Mouse (Mus musculus) liver, embryonic 12.5 days (tissue): Measurements from ENCODE around the gene Bank1. TPM values are rescaled to one million over a fixed set of nuclear protein-coding genes. Genes with fewer than 3 reads are reported as not detected.
"Not testable (repeated sequence)": the region's sequence is repeated elsewhere in the genome, so short reads cannot be mapped to it uniquely, and the experiment has no call there.

Experiments used
- ATAC-seq: fragments of 200-750 bp; cut with Nextera tagmentation; 2 replicates; pipeline ENCODE4 v1.8.0; 2017; ENCODE audit warnings: moderate number of reproducible peaks, mild to moderate bottlenecking, moderate library complexity
- H3K27ac ChIP-seq: fragments of 300-500 bp; sonication (generic); 2 replicates; pipeline ENCODE4 v1.5.1; 2016; ENCODE audit warnings: mild to moderate bottlenecking
- H3K27me3 ChIP-seq: fragments of 300-500 bp; sonication (generic); replicated peaks from 2 replicates; pipeline ENCODE4 v1.6.1; 2016; ENCODE audit warnings: mild to moderate bottlenecking, moderate library complexity
- H3K36me3 ChIP-seq: fragments of 300-500 bp; sonication (generic); 2 replicates; pipeline ENCODE4 v1.6.1; 2016; ENCODE audit warnings: mild to moderate bottlenecking, moderate library complexity
- H3K4me1 ChIP-seq: fragments of 300-500 bp; sonication (generic); 2 replicates; pipeline ENCODE4 v1.6.1; 2016
- H3K4me2 ChIP-seq: fragments of 300-500 bp; sonication (generic); 2 replicates; pipeline ENCODE4 v1.6.1; 2016; ENCODE audit warnings: mild to moderate bottlenecking, moderate library complexity
- H3K4me3 ChIP-seq: fragments of 300-500 bp; sonication (generic); 2 replicates; pipeline ENCODE4 v1.5.1; 2016; ENCODE audit warnings: mild to moderate bottlenecking, moderate library complexity
- H3K9ac ChIP-seq: fragments of 300-500 bp; sonication (generic); 2 replicates; pipeline ENCODE4 v1.6.1; 2016; ENCODE audit warnings: mild to moderate bottlenecking, moderate library complexity
- H3K9me3 ChIP-seq: fragments of 300-500 bp; sonication (generic); replicated peaks from 2 replicates; pipeline ENCODE4 v1.6.1; 2016; ENCODE audit warnings: mild to moderate bottlenecking, moderate library complexity
- WGBS: fragments of 180-500 bp; shearing (Covaris S2); methylation state at CpG from one replicate; pipeline ENCODE4 v1.1.7; 2016; ENCODE audit not compliant: insufficient replicate concordance; 5-methylcytosine and 5-hydroxymethylcytosine counted together
- polyA plus RNA-seq: library from polyadenylated mRNA; unstranded; fragments of >200 nt; fragmentation: Nextera tagmentation; extraction: Ambion mirVana; gene quantifications from 2 replicates; pipeline ENCODE4 v1.2.1, GENCODE M21; 2016

Bank1 gene
- polyA plus RNA-seq, result 1.8 and 2.0 TPM in 2 replicates

DNA sequence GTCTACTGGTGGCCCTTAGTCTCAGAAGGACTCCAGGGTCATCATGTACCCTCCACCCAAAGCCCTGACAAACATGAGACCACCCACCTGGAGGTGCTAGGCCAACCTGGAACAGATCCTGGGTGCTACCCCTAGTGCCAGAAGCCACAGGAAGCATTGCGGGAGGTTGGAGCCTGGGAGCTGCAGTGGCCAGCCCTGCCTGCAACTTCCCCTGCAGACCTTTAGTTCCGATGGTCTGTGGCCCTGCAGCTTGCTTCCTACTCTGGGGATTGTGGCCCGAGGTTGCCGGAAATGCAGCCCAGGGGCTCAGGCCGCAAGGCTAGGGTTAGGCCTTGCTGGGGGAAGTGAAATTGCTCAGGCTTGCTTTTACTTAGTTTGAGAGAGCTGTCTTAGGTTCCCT lies at the start of gene Bank1:
Gene Bank1 (minus strand): TSS at position 284 of the 400 bp plus-strand sequence.
- WGBS, result 18% methylated on average over 5 of the region's 5 CpGs
- Histone ChIP-seq H3K27me3 (no peaks in the 10 kb centered on the region), H3K4me1 (no peaks in the 10 kb centered on the region), H3K27ac (no peak within 1 kb of the TSS), H3K36me3 (no peaks in the 10 kb centered on the region), H3K4me3 (no peak within 1 kb of the TSS), H3K9ac (no peak within 1 kb of the TSS), H3K4me2 (no peak within 1 kb of the TSS), H3K9me3 (no peaks in the 10 kb centered on the region)
- ATAC-seq, result 0 out of 2 replicates have a peak, but pooled peaks have one; percentile 35

DNA sequence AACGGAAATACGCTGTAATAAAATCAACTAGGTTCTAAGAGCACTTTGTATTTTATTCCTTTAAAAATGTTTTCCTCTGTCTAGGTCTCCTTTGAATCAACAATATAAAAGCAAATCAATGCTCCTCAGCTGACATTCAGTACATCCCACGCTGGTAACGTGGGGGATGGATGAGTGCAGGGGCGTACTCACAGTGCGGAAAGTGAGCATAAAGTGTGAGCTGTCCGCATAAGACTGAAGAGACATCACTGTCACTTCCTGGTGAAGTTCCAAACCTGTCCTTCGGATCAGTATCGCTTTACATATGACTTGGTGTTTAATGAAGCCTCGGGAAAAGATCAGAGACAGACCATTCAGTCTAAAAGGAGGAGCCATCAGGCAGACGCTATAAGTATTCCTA lies 44.0 kb upstream of the Bank1 start:
- H3K4me2 ChIP-seq, result no peak overlapping the region
- H3K9ac ChIP-seq, result no peak overlapping the region
- no peaks in the 10 kb centered on the region for H3K9me3 ChIP-seq
- WGBS, result 74% methylated on average over 11 of the region's 11 CpGs
- H3K27me3 ChIP-seq, result no peaks in the 10 kb centered on the region
- H3K27ac ChIP-seq, result no peak overlapping the region
- no peaks in the 10 kb centered on the region for H3K36me3 ChIP-seq
- no peak overlapping the region for H3K4me3 ChIP-seq
- H3K4me1 ChIP-seq, result no peaks in the 10 kb centered on the region
- no peak for ATAC-seq

DNA sequence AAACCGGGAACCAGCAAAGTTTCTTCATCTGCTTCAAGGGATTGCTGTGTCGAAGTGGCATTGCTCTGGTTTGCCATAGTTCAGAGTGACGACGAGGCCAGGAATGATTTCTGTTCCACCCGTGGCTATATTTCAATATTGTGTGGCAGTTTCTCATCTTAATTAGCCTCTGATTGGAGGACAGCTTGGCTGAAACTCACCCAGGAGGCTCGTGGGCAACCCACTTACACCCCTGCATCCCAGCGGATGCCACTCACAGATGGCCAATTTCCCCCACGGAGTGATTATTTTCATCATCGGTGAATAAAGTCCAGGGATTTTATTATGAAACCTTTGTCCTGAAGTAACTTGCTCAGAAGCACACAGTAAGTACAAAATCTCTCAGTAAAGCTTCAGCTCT lies 43.6 kb upstream of the Bank1 start:
- no peak overlapping the region for H3K27ac ChIP-seq
- no peak overlapping the region for H3K9ac ChIP-seq
- 76% methylated on average over 9 of the region's 9 CpGs for WGBS

DNA sequence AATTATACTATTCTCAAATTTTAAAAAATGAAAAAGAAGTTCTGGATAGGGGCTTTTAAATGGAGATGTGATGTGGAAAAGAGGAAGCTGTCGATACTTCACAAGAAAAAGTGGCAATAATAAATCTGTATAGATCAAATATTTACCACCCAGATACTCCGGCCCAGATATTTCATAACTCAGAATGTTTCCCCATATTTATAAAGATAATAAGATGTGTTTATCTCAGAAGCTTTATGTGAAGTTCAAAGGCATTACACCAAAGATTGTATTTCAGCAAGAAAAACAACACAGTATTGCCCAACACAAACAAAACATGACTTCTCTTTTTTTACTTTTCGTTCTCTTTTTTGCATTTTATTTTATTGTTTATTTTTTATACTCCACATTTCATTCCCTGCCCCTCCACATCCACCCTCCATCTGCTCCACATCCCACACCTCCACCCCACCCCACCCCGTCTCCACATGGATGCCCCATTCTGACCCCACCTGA lies 42.7 kb upstream of the Bank1 start:
- no peak overlapping the region for H3K27ac ChIP-seq
- no peaks in the 10 kb centered on the region for H3K9me3 ChIP-seq
- no peaks in the 10 kb centered on the region for H3K27me3 ChIP-seq
- 70% methylated on average over 4 of the region's 4 CpGs for WGBS
- H3K9ac ChIP-seq, result no peak overlapping the region
- no peak for ATAC-seq
- no peaks in the 10 kb centered on the region for H3K4me1 ChIP-seq
- no peak overlapping the region for H3K4me2 ChIP-seq
- H3K36me3 ChIP-seq, result no peaks in the 10 kb centered on the region
- H3K4me3 ChIP-seq, result no peak overlapping the region

More for the DNA sequence above, 43.6 kb upstream of the Bank1 start:
- H3K4me3 ChIP-seq, result no peak overlapping the region
- no peaks in the 10 kb centered on the region for H3K4me1 ChIP-seq
- H3K9me3 ChIP-seq, result no peaks in the 10 kb centered on the region
- H3K36me3 ChIP-seq, result no peaks in the 10 kb centered on the region
- ATAC-seq, result no peak
- no peaks in the 10 kb centered on the region for H3K27me3 ChIP-seq
- no peak overlapping the region for H3K4me2 ChIP-seq

DNA sequence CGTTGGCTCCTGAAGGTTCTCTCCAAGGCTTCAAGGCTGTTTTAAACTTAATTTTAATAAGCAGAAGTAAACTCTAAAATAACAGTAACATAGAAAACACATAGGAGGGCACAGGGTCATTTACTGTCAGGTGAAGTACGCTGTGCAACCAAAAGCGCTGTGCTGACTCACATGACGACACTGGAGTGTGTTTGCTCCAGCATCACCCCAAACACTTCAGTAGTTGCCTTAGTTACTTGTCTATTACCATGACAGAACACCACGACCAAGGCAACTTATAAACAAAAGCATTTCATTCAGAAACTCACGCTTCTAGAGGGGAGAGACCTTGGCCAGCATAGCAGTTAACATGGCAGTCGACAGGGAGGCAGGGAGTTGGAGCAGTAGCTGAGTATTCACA lies 23.8 kb upstream of the Bank1 start:
- no peak overlapping the region for H3K27ac ChIP-seq
- H3K4me2 ChIP-seq, result no peak overlapping the region
- H3K9me3 ChIP-seq, result no peaks in the 10 kb centered on the region
- ATAC-seq, result no peak
- WGBS, result 62% methylated on average over 7 of the region's 7 CpGs
- no peaks in the 10 kb centered on the region for H3K36me3 ChIP-seq
- no peaks in the 10 kb centered on the region for H3K4me1 ChIP-seq
- no peaks in the 10 kb centered on the region for H3K27me3 ChIP-seq
- H3K4me3 ChIP-seq, result no peak overlapping the region
- H3K9ac ChIP-seq, result no peak overlapping the region

DNA sequence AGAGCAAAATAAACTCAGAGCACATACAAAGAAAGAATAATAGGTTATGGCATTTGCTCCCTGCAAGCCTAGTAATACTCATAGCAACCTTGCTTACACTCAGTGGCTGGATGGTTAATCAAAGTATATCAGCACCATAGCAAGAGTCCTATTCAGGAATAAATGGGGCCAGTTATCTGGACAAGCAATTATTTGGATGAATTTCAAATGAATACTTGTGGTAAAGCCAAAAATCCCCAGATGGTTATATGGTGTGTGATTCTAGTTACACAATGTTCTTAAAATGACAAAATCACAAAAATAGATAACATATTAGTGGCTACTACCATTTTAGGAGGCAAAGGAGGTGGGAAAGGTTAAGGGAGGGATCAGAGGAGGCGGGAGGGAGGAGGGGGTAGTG lies 22.7 kb upstream of the Bank1 start:
- Histone ChIP-seq H3K9me3 (no peaks in the 10 kb centered on the region), H3K4me2 (no peak overlapping the region), H3K9ac (no peak overlapping the region), H3K27me3 (no peaks in the 10 kb centered on the region), H3K4me1 (no peaks in the 10 kb centered on the region), H3K4me3 (no peak overlapping the region), H3K27ac (no peak overlapping the region), H3K36me3 (no peaks in the 10 kb centered on the region)
- WGBS, result 37% methylated on average over 1 of the region's 1 CpGs
- ATAC-seq, result no peak

DNA sequence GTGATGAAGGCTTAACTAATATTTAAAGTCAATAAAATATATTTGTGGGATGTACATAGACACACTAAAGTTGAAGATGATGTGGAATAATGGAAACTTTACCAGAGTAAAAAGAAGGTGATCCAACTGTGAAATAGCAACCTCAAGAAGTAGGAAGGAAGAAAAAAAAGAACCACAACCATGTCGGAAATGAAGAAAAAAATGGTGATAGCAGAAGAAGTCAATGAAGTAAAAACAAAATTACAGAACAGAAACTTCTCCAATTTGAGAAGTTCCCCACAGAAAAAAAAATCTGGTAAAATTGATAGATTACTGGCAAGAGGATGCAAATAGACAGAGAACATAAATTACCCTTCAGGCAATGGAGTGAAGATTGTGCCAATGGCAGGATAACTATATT lies 21.4 kb upstream of the Bank1 start:
- WGBS, result 53% methylated on average over 1 of the region's 1 CpGs
- ATAC-seq, result no peak

DNA sequence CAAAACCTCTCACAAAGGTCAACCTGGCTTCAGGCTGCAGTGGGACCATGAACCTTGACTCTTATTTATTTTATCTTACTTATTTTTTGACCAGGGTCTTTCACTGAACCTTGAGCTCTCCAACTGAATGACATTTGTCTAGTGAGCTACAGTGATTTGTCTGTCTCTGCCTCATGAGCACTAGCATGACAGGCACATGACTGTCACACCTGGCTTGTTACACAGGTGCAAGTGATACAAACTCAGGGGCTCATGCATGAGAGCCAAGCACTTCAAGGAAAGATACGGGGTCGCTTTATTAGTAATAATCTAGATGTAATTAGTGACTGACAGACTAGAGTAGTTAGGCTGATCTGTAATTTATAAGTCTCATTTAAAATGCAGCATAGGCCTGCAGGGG lies 16.0 kb upstream of the Bank1 start:
- H3K36me3 ChIP-seq, result no peaks in the 10 kb centered on the region
- no peaks in the 10 kb centered on the region for H3K27me3 ChIP-seq
- ATAC-seq, result no peak
- H3K27ac ChIP-seq, result no peak overlapping the region
- H3K4me1 ChIP-seq, result no peaks in the 10 kb centered on the region
- H3K4me3 ChIP-seq, result no peak overlapping the region
- 81% methylated on average over 2 of the region's 2 CpGs for WGBS
- no peak overlapping the region for H3K4me2 ChIP-seq
- H3K9ac ChIP-seq, result no peak overlapping the region
- H3K9me3 ChIP-seq, result no peaks in the 10 kb centered on the region

More for the DNA sequence above, 21.4 kb upstream of the Bank1 start:
- no peak overlapping the region for H3K9ac ChIP-seq
- no peaks in the 10 kb centered on the region for H3K4me1 ChIP-seq
- no peaks in the 10 kb centered on the region for H3K27me3 ChIP-seq
- no peak overlapping the region for H3K4me3 ChIP-seq
- no peak overlapping the region for H3K27ac ChIP-seq
- no peaks in the 10 kb centered on the region for H3K36me3 ChIP-seq
- no peak overlapping the region for H3K4me2 ChIP-seq
- no peaks in the 10 kb centered on the region for H3K9me3 ChIP-seq

DNA sequence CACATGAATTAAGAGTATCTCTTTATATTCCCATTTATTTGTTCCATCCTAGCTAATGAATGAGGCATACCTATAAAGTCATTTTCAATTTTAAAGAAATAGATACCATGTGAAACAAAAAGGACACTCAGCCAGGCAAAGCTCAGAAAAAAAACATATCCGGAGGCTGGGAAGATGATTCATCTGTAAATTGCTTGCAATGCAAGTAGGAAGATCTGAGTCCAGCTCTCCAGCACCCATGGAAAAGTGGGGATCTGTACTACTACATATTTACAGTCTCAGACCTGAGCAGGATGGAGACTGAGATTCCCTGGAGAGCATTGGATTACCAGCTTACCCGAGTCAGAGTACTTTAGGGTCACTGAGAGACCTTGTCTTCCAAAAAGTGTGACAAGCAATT lies 14.0 kb upstream of the Bank1 start:
- no peaks in the 10 kb centered on the region for H3K36me3 ChIP-seq
- ATAC-seq, result no peak
- H3K4me1 ChIP-seq, result no peaks in the 10 kb centered on the region
- no peaks in the 10 kb centered on the region for H3K27me3 ChIP-seq
- H3K9ac ChIP-seq, result no peak overlapping the region
- 65% methylated on average over 2 of the region's 2 CpGs for WGBS
- H3K27ac ChIP-seq, result no peak overlapping the region
- H3K4me2 ChIP-seq, result no peak overlapping the region
- no peaks in the 10 kb centered on the region for H3K9me3 ChIP-seq
- no peak overlapping the region for H3K4me3 ChIP-seq

DNA sequence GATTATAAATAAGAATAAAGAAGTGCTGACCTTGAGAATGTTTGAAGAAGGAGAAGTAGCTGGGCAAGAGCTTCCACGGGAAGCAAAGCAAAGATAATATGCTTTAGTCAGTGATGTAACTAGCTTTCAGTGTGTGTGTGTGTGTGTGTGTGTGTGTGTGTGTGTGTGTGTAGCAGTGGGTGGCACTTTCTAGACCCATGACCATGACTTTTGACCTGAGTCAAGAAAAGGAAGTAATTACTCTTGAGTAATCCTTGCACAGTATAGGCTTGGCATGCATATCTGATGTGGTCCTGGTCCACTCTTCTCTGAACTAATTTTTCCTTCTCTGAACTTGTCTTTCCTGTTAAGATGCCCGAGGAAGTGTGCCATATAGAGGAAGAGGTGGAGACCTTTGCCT lies 5.3 kb upstream of the Bank1 start:
- H3K9ac ChIP-seq, result no peak overlapping the region
- H3K4me3 ChIP-seq, result no peak overlapping the region
- 19% methylated on average over 2 of the region's 2 CpGs for WGBS
- no peaks in the 10 kb centered on the region for H3K4me1 ChIP-seq
- no peaks in the 10 kb centered on the region for H3K27me3 ChIP-seq
- ATAC-seq, result 0 out of 2 replicates have a peak, but pooled peaks have one; percentile 51
- no peak overlapping the region for H3K27ac ChIP-seq
- H3K9me3 ChIP-seq, result no peaks in the 10 kb centered on the region
- H3K4me2 ChIP-seq, result no peak overlapping the region
- no peaks in the 10 kb centered on the region for H3K36me3 ChIP-seq

DNA sequence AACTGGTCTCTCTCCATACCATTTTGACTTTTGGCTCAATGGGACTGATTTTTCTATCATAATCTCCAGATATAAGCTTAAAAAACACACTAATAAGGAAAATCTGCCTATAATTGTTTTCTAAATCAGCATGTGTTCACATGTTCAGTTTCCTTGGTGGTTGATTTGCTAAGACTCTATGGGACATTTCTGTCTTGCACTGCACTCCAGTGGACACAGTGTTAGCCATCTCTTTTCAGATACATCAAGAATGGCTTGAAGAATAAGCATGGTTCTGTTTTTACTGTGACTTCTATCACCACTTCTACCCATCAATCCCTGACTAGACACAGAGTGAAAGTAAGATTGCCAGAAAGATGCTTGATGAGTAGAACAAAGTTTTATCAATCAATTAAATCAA lies 4.2 kb upstream of the Bank1 start:
- ATAC-seq, result no peak
- Histone ChIP-seq H3K27me3 (no peaks in the 10 kb centered on the region), H3K9ac (no peak overlapping the region), H3K4me3 (no peak overlapping the region), H3K4me2 (no peak overlapping the region), H3K4me1 (no peaks in the 10 kb centered on the region), H3K36me3 (no peaks in the 10 kb centered on the region), H3K27ac (no peak overlapping the region), H3K9me3 (no peaks in the 10 kb centered on the region)

DNA sequence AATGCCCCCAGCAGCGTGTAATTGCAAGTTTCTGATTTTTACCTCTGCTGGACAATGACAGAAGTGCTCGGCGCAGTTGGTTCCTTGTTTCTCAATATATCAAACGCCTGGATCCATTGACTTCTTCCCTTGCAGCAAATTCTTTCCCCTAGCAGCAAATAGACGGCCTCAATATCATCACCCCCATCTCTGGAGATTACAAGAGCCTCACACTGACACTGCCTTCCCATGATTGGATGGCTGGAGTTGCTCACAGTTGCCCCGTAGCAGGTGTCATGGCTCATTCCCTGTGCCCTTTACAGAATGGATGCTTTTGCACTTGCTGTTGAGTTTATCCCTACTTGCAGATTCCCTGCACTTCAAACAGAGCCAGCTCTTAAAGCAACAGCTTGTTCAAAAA lies 3.3 kb upstream of the Bank1 start:
- Histone ChIP-seq H3K4me1 (no peaks in the 10 kb centered on the region), H3K9me3 (no peaks in the 10 kb centered on the region), H3K9ac (no peak overlapping the region), H3K4me3 (no peak overlapping the region), H3K27me3 (no peaks in the 10 kb centered on the region), H3K4me2 (no peak overlapping the region), H3K27ac (no peak overlapping the region), H3K36me3 (no peaks in the 10 kb centered on the region)
- ATAC-seq, result no peak
- WGBS, result 57% methylated on average over 6 of the region's 6 CpGs

DNA sequence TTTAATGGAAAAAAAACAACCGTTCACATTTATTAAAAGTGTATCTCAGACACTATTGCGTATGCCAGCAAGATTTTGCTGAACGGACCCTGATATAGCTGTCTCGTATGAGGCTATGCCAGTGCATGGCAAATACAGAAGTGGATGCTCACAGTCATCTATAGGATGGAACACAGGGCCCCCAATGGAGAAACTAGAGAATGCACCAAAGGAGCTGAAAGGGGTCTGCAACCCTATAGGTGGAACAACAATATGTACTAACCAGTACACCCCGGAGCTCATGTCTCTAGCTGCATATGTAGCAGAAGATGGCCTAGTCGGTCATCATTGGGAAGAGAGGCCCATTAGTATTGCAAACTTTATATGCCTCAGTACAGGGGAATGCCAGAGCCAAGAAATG lies 1.1 kb downstream of the Bank1 start:
- ATAC-seq, H3K36me3 ChIP-seq, H3K4me2 ChIP-seq, H3K27ac ChIP-seq, H3K9me3 ChIP-seq, H3K4me3 ChIP-seq, H3K27me3 ChIP-seq, H3K9ac ChIP-seq, H3K4me1 ChIP-seq: not testable (repeated sequence)
- WGBS, result 81% methylated on average over 6 of the region's 6 CpGs
